Mouse (Mus musculus) myocyte (in vitro differentiated cells): ENCODE measurements at regions not wholly inside any gene's neighbourhood (a gene's known extent, or its start where the extent isn't known, plus 50 kb on each side); places are given as distances from the start of the nearest gene placed in this dataset.

Experiments used
- E2F4 ChIP-seq: IDR thresholded peaks from one replicate; pipeline ENCODE4 v1.6.1; 2011; ENCODE audit warnings: mild to moderate bottlenecking, control low read depth, moderate library complexity; ENCODE audit not compliant: insufficient read depth
- MAX ChIP-seq: IDR thresholded peaks from one replicate; pipeline ENCODE4 v1.6.1; 2011; ENCODE audit warnings: low read depth, mild to moderate bottlenecking, control low read depth
- POLR2A ChIP-seq: IDR thresholded peaks from one replicate; pipeline ENCODE4 v1.6.1; 2011; ENCODE audit warnings: low read depth, mild to moderate bottlenecking, control low read depth, moderate library complexity; ENCODE audit not compliant: insufficient read length
- SRF ChIP-seq: IDR thresholded peaks from one replicate; pipeline ENCODE4 v1.6.1; 2011; ENCODE audit warnings: low read depth; ENCODE audit not compliant: control insufficient read depth, insufficient read length
- TCF12 ChIP-seq: IDR thresholded peaks from one replicate; pipeline ENCODE4 v1.6.1; 2011; ENCODE audit warnings: mild to moderate bottlenecking, control low read depth; ENCODE audit not compliant: poor library complexity, insufficient read depth, severe bottlenecking
- TCF3 ChIP-seq: IDR thresholded peaks from one replicate; pipeline ENCODE4 v1.6.1; 2011; ENCODE audit warnings: low read depth, control low read depth; ENCODE audit not compliant: insufficient read length
- USF1 ChIP-seq: IDR thresholded peaks from one replicate; pipeline ENCODE4 v1.6.1; 2011; ENCODE audit warnings: low read depth, mild to moderate bottlenecking, control low read depth, moderate library complexity

DNA sequence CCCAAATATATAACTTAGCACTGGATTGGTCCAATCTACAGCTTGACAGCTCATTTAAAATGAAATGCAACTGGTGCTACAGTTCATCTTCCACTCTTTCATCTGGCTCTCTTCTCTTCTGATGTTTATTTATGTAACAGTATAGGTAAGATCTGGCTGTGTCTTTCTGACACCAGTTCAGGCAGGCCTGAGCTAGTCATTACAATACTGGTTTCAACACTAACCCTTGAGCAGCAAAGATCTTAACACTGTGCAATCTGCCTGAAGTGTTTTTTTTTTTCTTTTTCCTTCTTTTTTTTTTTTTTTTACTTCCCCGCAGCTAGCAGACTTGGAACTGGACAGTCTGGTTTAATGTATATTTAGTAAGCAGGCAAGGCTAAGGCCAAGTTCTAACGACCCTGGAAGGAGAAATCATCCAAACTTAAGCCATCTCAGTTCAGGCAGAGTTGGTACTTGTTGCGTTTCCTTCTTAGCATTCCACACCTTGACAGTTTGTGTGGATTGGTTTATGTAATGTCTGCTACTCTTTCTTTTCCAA, 342.8 kb upstream of the Rgmb start:
- TF ChIP-seq USF1 = no peak
- no peak for TF ChIP-seq E2F4
- TF ChIP-seq POLR2A = no peak
- no peak for TF ChIP-seq TCF3
- TF ChIP-seq MAX = no peak
- no peak for TF ChIP-seq TCF12
- TF ChIP-seq SRF = no peak
